ENCODE assay signal across 12 mouse cellular contexts in the genomic region with DNA sequence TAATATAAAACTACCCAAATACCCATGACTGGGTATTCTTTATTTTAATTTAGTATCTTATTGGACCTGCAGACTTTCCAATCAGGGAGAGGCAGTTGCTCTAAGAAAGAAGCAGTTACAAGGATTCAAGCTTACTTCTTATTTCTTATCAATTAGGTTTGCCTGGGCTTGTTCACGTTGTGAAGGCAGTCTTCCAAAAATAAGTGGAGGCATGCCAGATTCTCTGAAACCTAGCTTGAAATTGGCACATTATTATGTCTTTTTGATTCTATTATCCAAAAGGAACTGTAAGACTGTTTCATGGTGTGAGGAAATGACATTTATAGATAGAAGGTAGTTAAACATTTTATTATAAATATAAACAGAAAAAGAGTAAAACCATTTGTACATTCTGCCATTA.
"Had no signal": no experiment of that assay in that cellular context is flagged by ENCODE, and none has a peak within 500 bp of the region (broad histone marks: within the 10 kb centered on the region; RNA-seq: fewer than 3 reads in every experiment).

No protein-coding gene starts in this region.

- H3K27ac ChIP-seq: limb, embryonic 12.5 days; liver, embryonic 15.5 days; midbrain, embryonic 10.5 days; midbrain, embryonic 15.5 days; neural tube, embryonic 12.5 days; stomach, postnatal 0 days had no signal

- H3K9ac ChIP-seq: limb, embryonic 12.5 days; liver, embryonic 15.5 days; midbrain, embryonic 15.5 days; neural tube, embryonic 12.5 days had no signal

- H3K4me2 ChIP-seq: limb, embryonic 12.5 days; liver, embryonic 15.5 days; midbrain, embryonic 15.5 days; neural tube, embryonic 12.5 days had no signal

- H3K4me1 ChIP-seq: limb, embryonic 12.5 days; liver, embryonic 15.5 days; midbrain, embryonic 10.5 days; midbrain, embryonic 15.5 days; neural tube, embryonic 12.5 days had no signal

- H3K4me3 ChIP-seq: limb, embryonic 12.5 days; liver, embryonic 15.5 days; midbrain, embryonic 10.5 days; midbrain, embryonic 15.5 days; neural tube, embryonic 12.5 days had no signal

- H3K27me3 ChIP-seq: limb, embryonic 12.5 days; liver, embryonic 15.5 days; midbrain, embryonic 15.5 days; neural tube, embryonic 12.5 days had no signal

- DNase-seq: kidney, postnatal 25 days; liver; lung, adult 2 months; lung, postnatal 4 days; thymus, postnatal 4 days had no signal

- ATAC-seq: lung, postnatal 0 days; midbrain, embryonic 15.5 days had no signal

- H3K36me3 ChIP-seq: limb, embryonic 12.5 days; liver, embryonic 15.5 days; midbrain, embryonic 10.5 days; midbrain, embryonic 15.5 days; neural tube, embryonic 12.5 days had no signal

- H3K9me3 ChIP-seq: limb, embryonic 12.5 days; liver, embryonic 15.5 days; midbrain, embryonic 10.5 days; midbrain, embryonic 15.5 days; neural tube, embryonic 12.5 days had no signal
